Mouse (Mus musculus): ENCODE results near the gene Tbcd. TPM values are rescaled to one million over a fixed set of nuclear protein-coding genes. Genes with fewer than 3 reads are reported as not detected.

Tbcd gene
- polyA plus RNA-seq, 1 experiment: 45.7 TPM

GRCm38 (mm10) chr11:121564265-121564664 is 112.5 kb downstream of the Tbcd start:
- Histone ChIP-seq H3K27ac (ENCODE audit: insufficient read depth, low read depth, low read length) (no peak overlapping the region), H3K27me3 (ENCODE audit: control insufficient read depth, insufficient read depth, low read length) (no peaks in the 10 kb centered on the region), H3K4me3 (ENCODE audit: low read depth, low read length) (no peak overlapping the region), H3K4me1 (ENCODE audit: control insufficient read depth, insufficient read depth, insufficient read length, low read length) (no peaks in the 10 kb centered on the region), H3K36me3 (ENCODE audit: control insufficient read depth, insufficient read depth, low read length) (0 out of 2 replicates have a peak, but pooled peaks cover 10% of the 10 kb centered on the region)
- 97% methylated on average over 4 of the region's 4 CpGs for WGBS
- TF ChIP-seq CTCF (IDR thresholded peaks at IDR 0.05; ENCODE audit: extremely low read depth, insufficient read length, insufficient replicate concordance, low read depth, low read length): no peak
- no peak for TF ChIP-seq POLR2A (IDR thresholded peaks at IDR 0.05; ENCODE audit: low read depth, low read length)

- Histone ChIP-seq H3K27me3 (ENCODE audit: control insufficient read depth, insufficient read depth, low read length) (no peaks in the 10 kb centered on the region), H3K36me3 (ENCODE audit: control insufficient read depth, insufficient read depth, low read length) (peaks cover 15% of the 10 kb centered on the region)
Measured at GRCm38 (mm10) chr11:121581856-121582255, 130.1 kb downstream of the Tbcd start.

DNA sequence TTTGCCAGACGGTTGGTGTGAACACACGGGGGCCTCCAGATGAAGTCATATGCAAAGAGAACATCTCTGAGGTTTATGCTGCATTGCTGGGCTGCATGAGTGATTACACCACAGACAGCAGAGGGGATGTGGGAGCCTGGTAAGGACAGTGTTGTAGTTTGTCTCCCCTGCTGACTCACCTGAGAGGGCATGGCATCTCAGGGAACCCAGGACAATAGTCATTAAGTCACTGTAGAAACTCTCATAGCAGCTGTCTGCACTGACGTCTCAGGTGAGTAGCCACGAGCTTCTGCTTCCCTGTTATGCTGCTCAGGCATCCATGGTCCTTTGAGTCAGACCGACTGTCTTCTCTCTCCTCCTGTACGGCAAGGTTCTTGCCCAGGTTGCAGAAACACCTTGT is 145.5 kb downstream of the Tbcd start:
- H3K4me3 ChIP-seq (ENCODE audit: low read depth, low read length): no peak overlapping the region
- H3K4me1 ChIP-seq (ENCODE audit: control insufficient read depth, insufficient read depth, insufficient read length, low read length): no peaks in the 10 kb centered on the region
- H3K27ac ChIP-seq (ENCODE audit: insufficient read depth, low read depth, low read length): no peak overlapping the region
- no peaks in the 10 kb centered on the region for H3K27me3 ChIP-seq (ENCODE audit: control insufficient read depth, insufficient read depth, low read length)
- WGBS: 91% methylated on average over 6 of the region's 6 CpGs
- peaks cover 58% of the 10 kb centered on the region for H3K36me3 ChIP-seq (ENCODE audit: control insufficient read depth, insufficient read depth, low read length)
- no peak for TF ChIP-seq POLR2A (IDR thresholded peaks at IDR 0.05; ENCODE audit: low read depth, low read length)
- no peak for TF ChIP-seq CTCF (IDR thresholded peaks at IDR 0.05; ENCODE audit: extremely low read depth, insufficient read length, insufficient replicate concordance, low read depth, low read length)

More at GRCm38 (mm10) chr11:121581856-121582255, 130.1 kb downstream of the Tbcd start:
- no peak overlapping the region for H3K4me3 ChIP-seq (ENCODE audit: low read depth, low read length)
- H3K27ac ChIP-seq (ENCODE audit: insufficient read depth, low read depth, low read length): no peak overlapping the region
- H3K4me1 ChIP-seq (ENCODE audit: control insufficient read depth, insufficient read depth, insufficient read length, low read length): no peaks in the 10 kb centered on the region
- TF ChIP-seq CTCF (IDR thresholded peaks at IDR 0.05; ENCODE audit: extremely low read depth, insufficient read length, insufficient replicate concordance, low read depth, low read length) (no peak), POLR2A (IDR thresholded peaks at IDR 0.05; ENCODE audit: low read depth, low read length) (no peak)

DNA sequence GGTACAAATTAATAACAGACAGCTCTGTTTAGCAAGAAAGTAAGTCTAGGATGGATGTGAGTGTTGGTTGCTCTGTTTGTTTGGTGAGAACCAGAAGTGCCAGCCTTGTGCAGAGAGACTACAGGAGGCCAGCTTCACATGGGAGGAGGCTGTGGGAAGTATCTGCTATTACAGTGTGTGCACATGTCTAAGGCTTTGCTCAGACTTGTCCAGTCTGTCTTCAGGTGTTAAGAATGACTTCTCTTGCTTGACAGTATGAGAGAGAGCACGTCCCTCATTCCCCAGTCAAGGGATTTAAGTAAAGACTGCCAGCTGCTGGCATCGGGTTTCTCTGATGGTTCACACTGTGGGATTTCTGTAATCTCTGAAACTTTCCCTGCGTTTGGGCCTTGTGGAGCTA is 149.7 kb downstream of the Tbcd start:
- 94% methylated on average over 3 of the region's 3 CpGs for WGBS

DNA sequence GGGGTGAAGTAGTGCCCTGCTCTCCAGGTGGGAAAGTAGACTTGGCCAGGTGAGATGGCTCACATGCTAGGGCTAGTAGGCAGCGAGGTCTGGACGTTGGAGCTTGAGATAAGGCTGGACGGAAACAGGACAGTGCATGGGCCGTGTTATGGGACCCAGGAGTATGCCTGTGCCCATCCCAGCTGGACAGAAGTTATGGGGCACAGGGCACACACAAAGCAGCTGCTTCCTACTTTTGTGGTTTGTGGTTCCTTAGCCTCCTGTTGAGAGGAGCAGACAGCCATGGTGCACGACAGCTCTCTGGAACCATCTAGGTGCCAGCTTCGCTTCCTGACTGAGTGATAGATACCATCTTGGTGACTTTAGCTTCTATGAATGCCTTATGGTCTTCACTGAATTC is 153.9 kb downstream of the Tbcd start:
- WGBS: 82% methylated on average over 6 of the region's 6 CpGs
- Histone ChIP-seq H3K4me3 (ENCODE audit: low read depth, low read length) (no peak overlapping the region), H3K4me1 (ENCODE audit: control insufficient read depth, insufficient read depth, insufficient read length, low read length) (no peaks in the 10 kb centered on the region), H3K36me3 (ENCODE audit: control insufficient read depth, insufficient read depth, low read length) (peaks cover 56% of the 10 kb centered on the region), H3K27ac (ENCODE audit: insufficient read depth, low read depth, low read length) (no peak overlapping the region), H3K27me3 (ENCODE audit: control insufficient read depth, insufficient read depth, low read length) (no peaks in the 10 kb centered on the region)
- no peak for TF ChIP-seq CTCF (IDR thresholded peaks at IDR 0.05; ENCODE audit: extremely low read depth, insufficient read length, insufficient replicate concordance, low read depth, low read length)
- TF ChIP-seq POLR2A (IDR thresholded peaks at IDR 0.05; ENCODE audit: low read depth, low read length): no peak

More for the DNA sequence above, 149.7 kb downstream of the Tbcd start:
- TF ChIP-seq CTCF (IDR thresholded peaks at IDR 0.05; ENCODE audit: extremely low read depth, insufficient read length, insufficient replicate concordance, low read depth, low read length): no peak
- no peak for TF ChIP-seq POLR2A (IDR thresholded peaks at IDR 0.05; ENCODE audit: low read depth, low read length)
- Histone ChIP-seq H3K27ac (ENCODE audit: insufficient read depth, low read depth, low read length) (no peak overlapping the region), H3K36me3 (ENCODE audit: control insufficient read depth, insufficient read depth, low read length) (peaks cover 61% of the 10 kb centered on the region), H3K4me3 (ENCODE audit: low read depth, low read length) (no peak overlapping the region), H3K4me1 (ENCODE audit: control insufficient read depth, insufficient read depth, insufficient read length, low read length) (no peaks in the 10 kb centered on the region), H3K27me3 (ENCODE audit: control insufficient read depth, insufficient read depth, low read length) (no peaks in the 10 kb centered on the region)

DNA sequence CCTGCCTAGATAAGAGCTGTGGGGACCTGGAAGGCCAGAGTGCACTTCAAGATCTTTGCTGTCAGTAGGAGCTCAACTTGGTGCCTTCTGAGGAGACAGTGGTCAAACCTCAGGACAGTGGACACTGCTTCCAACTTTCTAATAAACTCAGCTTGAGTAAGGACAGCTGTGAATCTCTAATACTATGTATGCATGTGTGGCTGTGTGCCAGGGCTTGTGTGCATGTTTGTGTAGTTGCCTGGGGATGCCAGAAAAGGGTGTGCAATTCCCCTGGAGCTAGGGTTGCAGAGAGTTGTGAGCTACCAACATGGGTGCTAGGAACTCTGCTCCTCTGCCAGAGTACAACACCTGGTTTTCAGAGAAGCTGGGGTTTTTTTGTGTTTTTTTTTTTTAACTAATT is 159.2 kb downstream of the Tbcd start:
- H3K27me3 ChIP-seq (ENCODE audit: control insufficient read depth, insufficient read depth, low read length): no peaks in the 10 kb centered on the region
- H3K27ac ChIP-seq (ENCODE audit: insufficient read depth, low read depth, low read length): no peak overlapping the region
- H3K36me3 ChIP-seq (ENCODE audit: control insufficient read depth, insufficient read depth, low read length): peaks cover 39% of the 10 kb centered on the region
- H3K4me1 ChIP-seq (ENCODE audit: control insufficient read depth, insufficient read depth, insufficient read length, low read length): no peaks in the 10 kb centered on the region
- TF ChIP-seq CTCF (IDR thresholded peaks at IDR 0.05; ENCODE audit: extremely low read depth, insufficient read length, insufficient replicate concordance, low read depth, low read length) (no peak), POLR2A (IDR thresholded peaks at IDR 0.05; ENCODE audit: low read depth, low read length) (no peak)
- no peak overlapping the region for H3K4me3 ChIP-seq (ENCODE audit: low read depth, low read length)

GRCm38 (mm10) chr11:121615961-121616485 is 164.3 kb downstream of the Tbcd start:
- Histone ChIP-seq H3K36me3 (ENCODE audit: control insufficient read depth, insufficient read depth, low read length) (peaks cover 42% of the 10 kb centered on the region), H3K27ac (ENCODE audit: insufficient read depth, low read depth, low read length) (no peak overlapping the region), H3K4me1 (ENCODE audit: control insufficient read depth, insufficient read depth, insufficient read length, low read length) (peaks cover 13% of the 10 kb centered on the region; the same call in 1 of the 2 replicates), H3K4me3 (ENCODE audit: low read depth, low read length) (no peak overlapping the region), H3K27me3 (ENCODE audit: control insufficient read depth, insufficient read depth, low read length) (no peaks in the 10 kb centered on the region)
- WGBS: 77% methylated on average over 3 of the region's 3 CpGs
- TF ChIP-seq CTCF (IDR thresholded peaks at IDR 0.05; ENCODE audit: extremely low read depth, insufficient read length, insufficient replicate concordance, low read depth, low read length) (no peak), POLR2A (IDR thresholded peaks at IDR 0.05; ENCODE audit: low read depth, low read length) (no peak)
